Mouse (Mus musculus) midbrain, embryonic 16.5 days (tissue): ENCODE data around the gene Ptpn1. TPM values are rescaled to one million over a fixed set of nuclear protein-coding genes. Genes with fewer than 3 reads are reported as not detected.

Experiments used
- ATAC-seq: fragments of 200-750 bp; cut with Nextera tagmentation; 2 replicates; pipeline ENCODE4 v1.8.0; 2017; ENCODE audit warnings: moderate TSS enrichment
- H3K27ac ChIP-seq: fragments of 300-500 bp; sonication (generic); 2 replicates; pipeline ENCODE4 v1.5.1; 2014; ENCODE audit warnings: mild to moderate bottlenecking, low read length, mixed read lengths
- H3K27me3 ChIP-seq: fragments of 300-500 bp; sonication (generic); 2 replicates; pipeline ENCODE4 v1.6.1; 2014; ENCODE audit warnings: low read depth, low read length, mixed read lengths; ENCODE audit not compliant: control insufficient read depth, insufficient read depth
- H3K36me3 ChIP-seq: fragments of 300-500 bp; sonication (generic); 2 replicates; pipeline ENCODE4 v1.6.1; 2014; ENCODE audit warnings: mild to moderate bottlenecking, low read length, moderate library complexity, mixed read lengths; ENCODE audit not compliant: control insufficient read depth, insufficient read depth
- H3K4me1 ChIP-seq: fragments of 300-500 bp; sonication (generic); 2 replicates; pipeline ENCODE4 v1.6.1; 2014; ENCODE audit warnings: mild to moderate bottlenecking, low read length, mixed read lengths; ENCODE audit not compliant: control insufficient read depth, insufficient read depth
- H3K4me2 ChIP-seq: fragments of 300-500 bp; sonication (generic); 2 replicates; pipeline ENCODE4 v1.6.1; 2014; ENCODE audit warnings: mild to moderate bottlenecking, low read length, mixed read lengths
- H3K4me3 ChIP-seq: fragments of 300-500 bp; sonication (generic); 2 replicates; pipeline ENCODE4 v1.5.1; 2014; ENCODE audit warnings: low read depth, mild to moderate bottlenecking, low read length, moderate library complexity, mixed read lengths
- H3K9ac ChIP-seq: fragments of 300-500 bp; sonication (generic); 2 replicates; pipeline ENCODE4 v1.6.1; 2014; ENCODE audit warnings: low read depth, low read length, mixed read lengths
- H3K9me3 ChIP-seq: fragments of 300-500 bp; sonication (generic); replicated peaks from 2 replicates; pipeline ENCODE4 v1.6.1; 2014; ENCODE audit warnings: mild to moderate bottlenecking, low read length, mixed read lengths; ENCODE audit not compliant: control insufficient read depth, poor library complexity, severe bottlenecking
- WGBS: fragments of 180-500 bp; shearing (Covaris S2); extraction: QIAGEN DNeasy Blood & Tissue Kit; methylation state at CpG from one replicate; pipeline ENCODE4 v1.1.7; 2014; 5-methylcytosine and 5-hydroxymethylcytosine counted together
- polyA plus RNA-seq: library from polyadenylated mRNA; unstranded; fragments of >200 nt; fragmentation: Nextera tagmentation; extraction: Ambion mirVana; gene quantifications from 2 replicates; pipeline ENCODE4 v1.2.1, GENCODE M21; 2015

Gene Ptpn1
- polyA plus RNA-seq, 1 experiment from 2014 or later: 79.8 TPM

- Histone ChIP-seq H3K4me2 (no peak overlapping the region), H3K9me3 (peaks cover 4% of the 10 kb centered on the region), H3K36me3 (no peaks in the 10 kb centered on the region), H3K4me3 (no peak overlapping the region), H3K27me3 (no peaks in the 10 kb centered on the region), H3K4me1 (no peaks in the 10 kb centered on the region), H3K27ac (no peak overlapping the region), H3K9ac (no peak overlapping the region)
- WGBS: 52% methylated on average over 4 of the region's 4 CpGs
- ATAC-seq: no peak
Observed at GRCm38 (mm10) chr2:168002188-168002587, 70.3 kb downstream of the Ptpn1 start.

- Histone ChIP-seq H3K9me3 (peaks cover 4% of the 10 kb centered on the region), H3K4me2 (no peak overlapping the region), H3K27ac (no peak overlapping the region), H3K9ac (no peak overlapping the region), H3K4me3 (no peak overlapping the region), H3K27me3 (no peaks in the 10 kb centered on the region), H3K36me3 (no peaks in the 10 kb centered on the region), H3K4me1 (no peaks in the 10 kb centered on the region)
- no peak for ATAC-seq
- 32% methylated on average over 2 of the region's 2 CpGs for WGBS
Observed at GRCm38 (mm10) chr2:168002884-168003283, 71.0 kb downstream of the Ptpn1 start.

GRCm38 (mm10) chr2:168003431-168003830, 71.6 kb downstream of the Ptpn1 start:
- no peaks in the 10 kb centered on the region for H3K4me1 ChIP-seq
- no peak overlapping the region for H3K4me2 ChIP-seq
- no peak overlapping the region for H3K27ac ChIP-seq
- no peak overlapping the region for H3K9ac ChIP-seq
- H3K36me3 ChIP-seq: no peaks in the 10 kb centered on the region
- H3K4me3 ChIP-seq: no peak overlapping the region
- H3K27me3 ChIP-seq: no peaks in the 10 kb centered on the region
- no peak for ATAC-seq
- peaks cover 4% of the 10 kb centered on the region for H3K9me3 ChIP-seq
- WGBS: 57% methylated on average over 12 of the region's 12 CpGs

- WGBS: 52% methylated on average over 2 of the region's 2 CpGs
- peaks cover 4% of the 10 kb centered on the region for H3K9me3 ChIP-seq
- H3K27ac ChIP-seq: no peak overlapping the region
- H3K27me3 ChIP-seq: no peaks in the 10 kb centered on the region
- no peak overlapping the region for H3K9ac ChIP-seq
- no peak overlapping the region for H3K4me3 ChIP-seq
- H3K4me1 ChIP-seq: no peaks in the 10 kb centered on the region
- H3K4me2 ChIP-seq: no peak overlapping the region
- no peaks in the 10 kb centered on the region for H3K36me3 ChIP-seq
- ATAC-seq: no peak
Observed at GRCm38 (mm10) chr2:168004369-168004768, 72.5 kb downstream of the Ptpn1 start.

- no peak overlapping the region for H3K27ac ChIP-seq
- WGBS: 80% methylated on average over 3 of the region's 3 CpGs
- H3K27me3 ChIP-seq: no peaks in the 10 kb centered on the region
- peaks cover 4% of the 10 kb centered on the region for H3K9me3 ChIP-seq
- no peaks in the 10 kb centered on the region; the same call in 1 of the 2 replicates for H3K4me1 ChIP-seq
- H3K4me2 ChIP-seq: no peak overlapping the region
- ATAC-seq: no peak
- H3K36me3 ChIP-seq: no peaks in the 10 kb centered on the region
- H3K9ac ChIP-seq: no peak overlapping the region
- no peak overlapping the region for H3K4me3 ChIP-seq
Observed at GRCm38 (mm10) chr2:168005005-168005404, 73.1 kb downstream of the Ptpn1 start.

GRCm38 (mm10) chr2:168005616-168006015, 73.8 kb downstream of the Ptpn1 start:
- 74% methylated on average over 3 of the region's 3 CpGs for WGBS
- no peak overlapping the region for H3K4me3 ChIP-seq
- H3K9me3 ChIP-seq: peaks cover 2% of the 10 kb centered on the region

GRCm38 (mm10) chr2:168006489-168006888, 74.6 kb downstream of the Ptpn1 start:
- no peak overlapping the region for H3K27ac ChIP-seq
- H3K9me3 ChIP-seq: no peaks in the 10 kb centered on the region
- no peak overlapping the region for H3K4me3 ChIP-seq
- no peak overlapping the region for H3K9ac ChIP-seq
- no peaks in the 10 kb centered on the region for H3K27me3 ChIP-seq
- H3K4me1 ChIP-seq: peaks cover 6% of the 10 kb centered on the region
- no peak overlapping the region for H3K4me2 ChIP-seq
- ATAC-seq: no peak
- WGBS: 75% methylated on average over 6 of the region's 6 CpGs
- H3K36me3 ChIP-seq: no peaks in the 10 kb centered on the region

More at GRCm38 (mm10) chr2:168005616-168006015, 73.8 kb downstream of the Ptpn1 start:
- no peak for ATAC-seq
- H3K4me1 ChIP-seq: peaks cover 3% of the 10 kb centered on the region
- no peak overlapping the region for H3K9ac ChIP-seq
- no peaks in the 10 kb centered on the region for H3K27me3 ChIP-seq
- no peaks in the 10 kb centered on the region for H3K36me3 ChIP-seq
- H3K4me2 ChIP-seq: no peak overlapping the region
- H3K27ac ChIP-seq: no peak overlapping the region

- Histone ChIP-seq H3K4me2 (no peak overlapping the region), H3K9ac (no peak overlapping the region), H3K9me3 (no peaks in the 10 kb centered on the region), H3K4me3 (no peak overlapping the region), H3K36me3 (no peaks in the 10 kb centered on the region), H3K4me1 (peaks cover 6% of the 10 kb centered on the region), H3K27ac (no peak overlapping the region), H3K27me3 (no peaks in the 10 kb centered on the region)
- 49% methylated on average over 3 of the region's 3 CpGs for WGBS
- ATAC-seq: no peak
Observed at GRCm38 (mm10) chr2:168008132-168008531, 76.3 kb downstream of the Ptpn1 start.

GRCm38 (mm10) chr2:168009936-168010668, 78.2 kb downstream of the Ptpn1 start, which contains the start of gene Ripor3:
Gene Ripor3 (minus strand): TSS chr2:168010618.
- peak within 1 kb of the TSS; percentile 28; the same call in 1 of the 2 replicates for H3K9ac ChIP-seq
- no peak for ATAC-seq
- no peak within 1 kb of the TSS for H3K4me2 ChIP-seq
- no peaks in the 10 kb centered on the region for H3K36me3 ChIP-seq
- no peak within 1 kb of the TSS for H3K4me3 ChIP-seq
- H3K27ac ChIP-seq: no peak within 1 kb of the TSS
- H3K9me3 ChIP-seq: no peaks in the 10 kb centered on the region
- peaks cover 6% of the 10 kb centered on the region for H3K4me1 ChIP-seq
- WGBS: 45% methylated on average over 9 of the region's 9 CpGs
- no peaks in the 10 kb centered on the region for H3K27me3 ChIP-seq
